Mouse (Mus musculus) right cerebral cortex, postnatal 36 days (tissue): ENCODE results near the gene Mcl1.
A peak's percentile ranks its signal among the peaks of the same experiment; 100 is the strongest.
"Not testable (repeated sequence)": the region's sequence is repeated elsewhere in the genome, so short reads cannot be mapped to it uniquely, and the experiment has no call there.

Experiments
- DNase-seq, 2 experiments: peaks; one replicate each; pipeline ENCODE4 v3.0.0; 2022; ENCODE audit warnings: low spot score in 2 of 2, mixed read lengths in 1 of 2

Gene Mcl1

GRCm38 (mm10) chr3:95650276-95651032 lies 8.1 kb upstream of the Mcl1 start:
- DNase-seq, result no peak

- DNase-seq, result no peak
Measured at GRCm38 (mm10) chr3:95651033-95651373, 7.6 kb upstream of the Mcl1 start.

- DNase-seq, result no peak
Measured at GRCm38 (mm10) chr3:95651391-95652203, 7.0 kb upstream of the Mcl1 start.

GRCm38 (mm10) chr3:95652204-95652811 lies 6.3 kb upstream of the Mcl1 start:
- no peak for DNase-seq

GRCm38 (mm10) chr3:95652871-95653270 lies 5.7 kb upstream of the Mcl1 start:
- no peak for DNase-seq

- no peak for DNase-seq
Measured at GRCm38 (mm10) chr3:95653473-95654034, 5.0 kb upstream of the Mcl1 start.

- not testable (repeated sequence) for DNase-seq
Measured at GRCm38 (mm10) chr3:95654371-95654770, 4.2 kb upstream of the Mcl1 start.

- no peak for DNase-seq
Measured at GRCm38 (mm10) chr3:95655437-95655836, 3.2 kb upstream of the Mcl1 start.

- no peak for DNase-seq
Measured at GRCm38 (mm10) chr3:95657108-95657507, 1.5 kb upstream of the Mcl1 start.

GRCm38 (mm10) chr3:95657711-95658110 lies 877 bp upstream of the Mcl1 start:
- DNase-seq, result no peak

- peak; percentile 40 to 41 for DNase-seq
Measured at GRCm38 (mm10) chr3:95658868-95659712, 502 bp downstream of the Mcl1 start.

GRCm38 (mm10) chr3:95659948-95660347 lies 1.4 kb downstream of the Mcl1 start:
- no peak for DNase-seq

- no peak for DNase-seq
Measured at GRCm38 (mm10) chr3:95660788-95661478, 2.3 kb downstream of the Mcl1 start.

- no peak for DNase-seq
Measured at GRCm38 (mm10) chr3:95661945-95662715, 3.5 kb downstream of the Mcl1 start.

GRCm38 (mm10) chr3:95662724-95663449 lies 4.3 kb downstream of the Mcl1 start:
- DNase-seq, result no peak

GRCm38 (mm10) chr3:95663486-95663885 lies 4.9 kb downstream of the Mcl1 start:
- DNase-seq, result no peak

- no peak for DNase-seq
Measured at GRCm38 (mm10) chr3:95663969-95664608, 5.5 kb downstream of the Mcl1 start.

GRCm38 (mm10) chr3:95664940-95665352 lies 6.4 kb downstream of the Mcl1 start:
- DNase-seq, result no peak
